Mouse (Mus musculus) ES-E14 (cell line): Measurements from ENCODE around the gene Inpp4b. TPM values are rescaled to one million over a fixed set of nuclear protein-coding genes. Genes with fewer than 3 reads are reported as not detected.
"Not testable (repeated sequence)": the region's sequence is repeated elsewhere in the genome, so short reads cannot be mapped to it uniquely, and the experiment has no call there.

Experiments used
- DNase-seq: peaks from one replicate; pipeline ENCODE4 v3.0.0-alpha.2; 2013; ENCODE audit warnings: low read depth, low spot score
- H3K27ac ChIP-seq: 2 replicates; pipeline ENCODE4 v1.5.1; 2012; ENCODE audit warnings: low read depth, mild to moderate bottlenecking, low read length, moderate library complexity, mixed read lengths; ENCODE audit not compliant: poor library complexity, insufficient read depth, severe bottlenecking
- H3K36me3 ChIP-seq: 2 replicates; pipeline ENCODE4 v1.6.1; 2012; ENCODE audit warnings: mild to moderate bottlenecking, low read length, moderate library complexity, mixed read lengths; ENCODE audit not compliant: control insufficient read depth, poor library complexity, insufficient read depth, severe bottlenecking
- H3K4me1 ChIP-seq, 2 experiments: fragments of 150-350 bp in 1 of 2; sonication (generic) in 1 of 2; 2 replicates each; pipeline ENCODE4 v1.6.1; 2012; ENCODE audit warnings: low read length in 2 of 2, mild to moderate bottlenecking in 1 of 2, mixed read lengths in 1 of 2; ENCODE audit not compliant: control insufficient read depth in 2 of 2, insufficient read depth in 2 of 2, poor library complexity in 1 of 2
- H3K4me3 ChIP-seq, 2 experiments: fragments of 150-350 bp in 1 of 2; sonication (generic) in 1 of 2; 2 replicates each; pipeline ENCODE4 v1.5.1; 2012; ENCODE audit warnings: low read length in 2 of 2, low read depth in 1 of 2, mild to moderate bottlenecking in 1 of 2, mixed read lengths in 1 of 2; ENCODE audit not compliant: insufficient read depth in 1 of 2, poor library complexity in 1 of 2, severe bottlenecking in 1 of 2
- H3K9ac ChIP-seq: 2 replicates; pipeline ENCODE4 v1.6.1; 2012; ENCODE audit warnings: low read depth, mild to moderate bottlenecking, low read length, mixed read lengths; ENCODE audit not compliant: poor library complexity, insufficient read depth, severe bottlenecking
- H3K9me3 ChIP-seq: fragments of 150-350 bp; sonication (generic); 2 replicates; pipeline ENCODE4 v1.6.1; 2012; ENCODE audit warnings: low read depth, mild to moderate bottlenecking, low read length; ENCODE audit not compliant: control insufficient read depth, insufficient read depth
- CHD2 ChIP-seq: IDR thresholded peaks from 2 replicates; pipeline ENCODE4 v1.6.1; 2014; ENCODE audit warnings: mild to moderate bottlenecking, low read depth, low read length, inconsistent platforms
- HCFC1 ChIP-seq: IDR thresholded peaks from 2 replicates; pipeline ENCODE4 v1.6.1; 2012; ENCODE audit warnings: low read length, inconsistent platforms, borderline replicate concordance; ENCODE audit not compliant: insufficient read depth
- MAFK ChIP-seq: IDR thresholded peaks from 2 replicates; pipeline ENCODE4 v1.6.1; 2014; ENCODE audit warnings: mild to moderate bottlenecking, low read depth, low read length, inconsistent platforms; ENCODE audit not compliant: insufficient read depth
- ZC3H11A ChIP-seq: IDR thresholded peaks from 2 replicates; pipeline ENCODE4 v1.6.1; 2012; ENCODE audit warnings: low read depth, mild to moderate bottlenecking, inconsistent platforms, low read length, borderline replicate concordance
- ZNF384 ChIP-seq: IDR thresholded peaks from 2 replicates; pipeline ENCODE4 v1.6.1; 2012; ENCODE audit warnings: low read depth, low read length, inconsistent platforms
- in situ Hi-C, 2 experiments: fragments of 600-800 bp; cut with MboI; formaldehyde crosslinking; loops; one replicate each; pipeline ENCODE4 v1.15.1; 2025; ENCODE audit warnings: low sequenced_read_pairs in 2 of 2, inconsistent platforms in 1 of 2; ENCODE audit not compliant: unreplicated experiment in 2 of 2
- total RNA-seq: library from RNA; depleted of rRNA; stranded (reverse); fragments of 300-350 nt; gene quantifications from 2 replicates; pipeline ENCODE4 v1.2.3, GENCODE M21; 2012

Gene Inpp4b
- total RNA-seq, 1 experiment: 0.98 TPM

GRCm38 (mm10) chr8:82032035-82032434 lies 689.7 kb downstream of the Inpp4b start:
- H3K9me3 ChIP-seq, in situ Hi-C loops, DNase-seq, H3K36me3 ChIP-seq, H3K4me1 ChIP-seq, H3K4me3 ChIP-seq, H3K9ac ChIP-seq, H3K27ac ChIP-seq: not testable (repeated sequence)
- 0 out of 2 replicates have a peak, but pooled peaks have one; percentile 3 for TF ChIP-seq ZC3H11A

DNA sequence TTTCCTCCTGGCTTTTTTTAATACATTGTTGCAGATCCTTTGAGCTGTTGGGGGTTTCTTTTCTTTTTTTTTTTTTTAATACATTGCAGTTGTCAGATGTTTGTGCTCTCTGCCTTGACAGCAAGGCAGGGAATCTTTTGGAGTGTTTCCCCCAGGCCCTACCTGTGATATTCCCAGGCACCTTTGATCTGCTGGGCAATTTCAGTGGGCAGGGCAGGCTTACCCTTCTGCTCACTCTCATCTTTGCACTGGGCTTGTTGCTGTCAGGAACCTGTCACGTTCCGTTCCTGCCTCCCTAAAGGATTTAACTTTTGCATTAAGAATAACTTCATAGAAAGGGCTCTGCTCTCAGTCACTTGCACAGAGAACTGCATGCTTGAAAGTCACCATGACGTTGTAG lies 711.7 kb downstream of the Inpp4b start:
- Histone ChIP-seq H3K9me3 (no peaks in the 10 kb centered on the region), H3K9ac (no peak overlapping the region), H3K4me3 (no peak overlapping the region), H3K27ac (no peak overlapping the region), H3K4me1 (no peaks in the 10 kb centered on the region), H3K36me3 (no peaks in the 10 kb centered on the region)
- no peak for DNase-seq
- no peak for TF ChIP-seq CHD2
- TF ChIP-seq ZC3H11A: no peak
- TF ChIP-seq ZNF384: no peak
- TF ChIP-seq HCFC1: no peak
- TF ChIP-seq MAFK: no peak
- in situ Hi-C loops: no loop called here

DNA sequence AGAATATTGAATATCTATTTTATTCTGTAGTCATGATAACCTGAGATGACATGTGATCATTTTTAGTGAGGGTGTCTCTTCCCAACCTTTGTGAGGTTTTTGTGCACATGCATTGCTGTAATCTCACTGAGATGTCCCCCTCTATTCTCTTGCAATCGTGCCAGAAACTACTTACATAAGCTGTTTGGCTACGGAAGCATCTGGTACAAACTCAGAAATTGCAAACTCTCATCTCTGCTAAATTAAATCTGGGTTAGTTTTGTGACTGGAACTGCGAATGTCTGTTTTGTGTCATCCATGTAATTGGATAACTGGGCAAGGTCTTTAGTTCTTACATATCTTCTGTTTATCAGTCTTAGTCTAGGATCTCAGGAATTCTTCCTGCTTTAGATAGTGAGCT lies 725.3 kb downstream of the Inpp4b start:
- TF ChIP-seq ZC3H11A (no peak), CHD2 (no peak), MAFK (no peak), HCFC1 (no peak), ZNF384 (no peak)
- Histone ChIP-seq H3K4me1 (no peaks in the 10 kb centered on the region), H3K27ac (no peak overlapping the region), H3K4me3 (no peak overlapping the region), H3K9ac (no peak overlapping the region), H3K9me3 (no peaks in the 10 kb centered on the region), H3K36me3 (no peaks in the 10 kb centered on the region)
- in situ Hi-C loops: no loop called here
- DNase-seq: no peak

DNA sequence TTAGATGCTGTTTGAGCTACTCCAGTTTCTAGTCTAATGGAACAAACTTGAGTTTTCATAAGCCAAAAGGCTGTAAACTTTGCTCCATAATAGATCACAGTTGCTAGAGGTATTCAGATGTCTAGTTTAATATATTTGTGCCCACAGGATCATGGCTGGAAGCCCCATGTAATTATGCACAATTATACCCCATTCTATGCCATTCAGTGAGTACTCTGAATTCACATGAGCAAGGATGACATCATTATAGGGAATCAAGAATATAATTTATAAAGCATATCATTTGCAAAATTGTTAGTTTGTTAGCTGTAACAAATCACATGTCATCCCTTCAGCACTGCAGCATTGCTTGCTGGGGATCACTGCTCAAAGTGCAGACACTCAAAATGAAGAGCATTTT lies 736.9 kb downstream of the Inpp4b start:
- in situ Hi-C loops: no loop called here
- Histone ChIP-seq H3K4me1 (no peaks in the 10 kb centered on the region), H3K9ac (no peak overlapping the region), H3K27ac (no peak overlapping the region), H3K36me3 (no peaks in the 10 kb centered on the region), H3K4me3 (no peak overlapping the region), H3K9me3 (no peaks in the 10 kb centered on the region)
- no peak for DNase-seq
- TF ChIP-seq HCFC1 (no peak), ZC3H11A (no peak), MAFK (no peak), ZNF384 (no peak), CHD2 (no peak)

DNA sequence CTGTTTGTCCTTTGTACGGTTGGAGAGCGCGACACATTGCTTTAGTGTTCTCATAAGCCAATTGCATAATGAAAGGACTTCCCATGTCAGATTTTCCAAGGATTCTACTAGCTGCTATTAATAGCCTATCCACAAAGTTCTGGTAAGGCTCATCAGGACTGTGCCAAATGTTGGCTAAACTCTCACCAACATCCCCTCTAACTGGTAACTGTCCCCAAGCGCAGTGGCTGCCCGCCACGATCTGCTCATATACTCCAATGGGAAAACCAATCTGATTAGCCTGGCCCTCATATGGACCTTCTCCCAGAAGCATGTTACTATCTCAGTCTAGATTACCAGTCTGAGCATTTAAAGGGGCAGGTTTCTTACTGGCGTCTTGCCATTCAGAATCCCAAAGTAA lies 744.3 kb downstream of the Inpp4b start:
- H3K4me1 ChIP-seq, H3K27ac ChIP-seq, DNase-seq, in situ Hi-C loops, H3K4me3 ChIP-seq, H3K9ac ChIP-seq, H3K9me3 ChIP-seq, H3K36me3 ChIP-seq: not testable (repeated sequence)
